Mouse (Mus musculus) embryonic fibroblast, embryonic 13.5 days (primary cell): ENCODE results near the gene Fam50b.

Experiments used
- CTCF ChIP-seq: IDR thresholded peaks from 2 replicates; pipeline ENCODE4 v1.5.1; 2011; ENCODE audit warnings: mild to moderate bottlenecking, control low read depth, low read length, moderate library complexity, borderline replicate concordance; ENCODE audit not compliant: insufficient read depth
- POLR2A ChIP-seq: IDR thresholded peaks from 2 replicates; pipeline ENCODE4 v1.6.1; 2011; ENCODE audit warnings: low read depth, mild to moderate bottlenecking, control low read depth, low read length, moderate library complexity

DNA sequence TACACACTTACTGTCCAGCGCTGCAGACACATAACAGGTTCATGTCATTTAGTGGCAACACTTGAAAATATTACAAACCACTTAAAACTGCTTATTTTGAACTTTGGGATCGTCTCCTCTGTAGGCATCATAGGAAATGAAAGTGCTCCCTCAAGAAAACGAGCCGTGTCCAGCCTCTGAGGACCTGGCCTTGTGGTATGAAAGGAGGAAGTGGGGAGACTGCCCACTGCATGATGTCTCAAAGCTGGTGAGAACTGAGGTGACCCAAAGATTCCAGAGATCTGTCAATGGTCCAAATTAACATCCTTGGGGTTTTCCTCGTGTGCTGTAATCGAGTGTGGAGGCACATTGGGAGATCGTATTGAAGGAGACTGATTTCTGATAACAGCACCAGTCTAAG, 58.4 kb downstream of the Fam50b start:
- TF ChIP-seq POLR2A: no peak
- TF ChIP-seq CTCF: no peak
